Mouse (Mus musculus) liver, adult 2 months (tissue): ENCODE results near the gene Col6a6. TPM values are rescaled to one million over a fixed set of nuclear protein-coding genes. Genes with fewer than 3 reads are reported as not detected.

Experiments
- DNase-seq: peaks from one replicate; pipeline ENCODE4 v3.0.0-alpha.2; 2011; ENCODE audit warnings: low read depth, low spot score; ENCODE audit errors: extremely low read depth
- H3K27ac ChIP-seq: fragments of 200-500 bp; replicated peaks from 2 replicates; pipeline ENCODE4 v1.5.1; 2012; ENCODE audit warnings: low read depth, mild to moderate bottlenecking, control low read depth, inconsistent platforms, low read length; ENCODE audit not compliant: insufficient read depth
- H3K27me3 ChIP-seq: fragments of 200-500 bp; 2 replicates; pipeline ENCODE4 v1.6.1; 2012; ENCODE audit warnings: mild to moderate bottlenecking, moderate library complexity, low read length, inconsistent platforms; ENCODE audit not compliant: control insufficient read depth, insufficient read depth
- H3K36me3 ChIP-seq: fragments of 200-500 bp; 2 replicates; pipeline ENCODE4 v1.6.1; 2012; ENCODE audit warnings: low read length, inconsistent platforms; ENCODE audit not compliant: control insufficient read depth, insufficient read depth
- H3K4me1 ChIP-seq: fragments of 200-500 bp; 2 replicates; pipeline ENCODE4 v1.6.1; 2011; ENCODE audit warnings: low read length; ENCODE audit not compliant: control insufficient read depth, insufficient read depth
- H3K4me3 ChIP-seq: fragments of 200-500 bp; 2 replicates; pipeline ENCODE4 v1.5.1; 2011; ENCODE audit warnings: low read depth, mild to moderate bottlenecking, control low read depth, low read length, moderate library complexity; ENCODE audit not compliant: insufficient read depth
- H3K79me2 ChIP-seq: fragments of 200-500 bp; 2 replicates; pipeline ENCODE4 v1.6.1; 2012; ENCODE audit warnings: inconsistent platforms, mild to moderate bottlenecking, low read length, moderate library complexity; ENCODE audit not compliant: control insufficient read depth, insufficient read depth
- H3K9ac ChIP-seq: fragments of 200-500 bp; 2 replicates; pipeline ENCODE4 v1.6.1; 2012; ENCODE audit warnings: low read depth, mild to moderate bottlenecking, control low read depth, inconsistent platforms, low read length
- CTCF ChIP-seq: fragments of 200-500 bp; IDR thresholded peaks from 2 replicates; pipeline ENCODE4 v1.5.1; 2011; ENCODE audit warnings: low read depth, low read length, control low read depth
- POLR2A ChIP-seq: fragments of 200-500 bp; IDR thresholded peaks from 2 replicates; pipeline ENCODE4 v1.6.1; 2011; ENCODE audit warnings: low read length, control low read depth; ENCODE audit not compliant: insufficient read depth; ENCODE audit errors: extremely low read depth
- WGBS: fragments of 180-500 bp; shearing (Covaris S2); methylation state at CpG from one replicate; pipeline ENCODE4 v1.1.7; 2018; 5-methylcytosine and 5-hydroxymethylcytosine counted together
- polyA plus RNA-seq: library from polyadenylated mRNA; depleted of rRNA; stranded (reverse); fragments of >200 nt; gene quantifications from 2 replicates; pipeline ENCODE4 v1.2.3, GENCODE M21; 2012
- total RNA-seq: library from RNA; depleted of rRNA; stranded (reverse); fragments of >200 nt; gene quantifications from 2 replicates; pipeline ENCODE4 v1.2.3, GENCODE M21; 2014

Col6a6 gene
- total and polyA plus RNA-seq, 2 experiments: 0.06 to 0.09 TPM

DNA sequence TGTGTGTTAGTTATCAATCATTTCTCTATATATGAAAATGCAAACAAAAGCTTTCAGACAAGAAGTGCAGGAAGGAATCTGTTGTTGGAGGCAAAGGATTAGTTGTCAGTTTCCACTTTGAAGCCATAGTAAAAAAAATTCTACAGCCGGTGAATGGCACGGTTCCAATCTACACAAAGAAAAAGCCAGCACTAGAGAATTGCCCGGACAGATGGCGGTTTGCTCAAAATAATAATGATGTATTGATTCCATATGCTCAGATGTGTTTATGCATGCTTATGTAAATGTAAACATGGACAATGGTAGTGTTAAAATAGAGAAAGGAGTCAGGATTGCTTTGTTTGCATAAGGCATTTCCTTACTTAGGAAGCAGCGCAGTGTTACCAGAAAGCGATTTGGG lies 31.8 kb downstream of the Col6a6 start:
- Histone ChIP-seq H3K27ac (no peak overlapping the region), H3K9ac (no peak overlapping the region), H3K79me2 (no peaks in the 10 kb centered on the region), H3K4me1 (no peaks in the 10 kb centered on the region), H3K4me3 (no peak overlapping the region), H3K36me3 (no peaks in the 10 kb centered on the region), H3K27me3 (no peaks in the 10 kb centered on the region)
- WGBS: 65% methylated on average over 6 of the region's 6 CpGs
- DNase-seq: no peak
- TF ChIP-seq CTCF (no peak), POLR2A (no peak)

DNA sequence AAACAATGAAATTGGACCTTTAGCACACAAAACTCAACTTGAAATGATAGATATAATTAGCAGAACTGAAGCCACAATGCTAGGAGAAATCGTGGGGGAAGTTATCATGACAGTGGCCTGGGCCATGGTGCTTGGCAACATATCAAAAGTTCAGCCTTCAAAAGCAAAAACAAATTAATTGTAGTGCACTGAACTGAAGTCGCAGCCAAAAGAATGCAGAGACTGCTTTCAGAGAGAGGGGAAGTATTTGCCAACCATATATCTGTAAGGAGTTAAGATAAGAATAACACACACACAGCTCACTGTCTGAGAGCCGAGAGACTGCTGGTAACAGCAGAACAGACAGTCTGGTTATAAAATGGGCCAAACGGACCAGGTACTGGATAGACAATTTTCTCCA lies 33.0 kb downstream of the Col6a6 start:
- DNase-seq: no peak
- 42% methylated on average over 4 of the region's 4 CpGs for WGBS

DNA sequence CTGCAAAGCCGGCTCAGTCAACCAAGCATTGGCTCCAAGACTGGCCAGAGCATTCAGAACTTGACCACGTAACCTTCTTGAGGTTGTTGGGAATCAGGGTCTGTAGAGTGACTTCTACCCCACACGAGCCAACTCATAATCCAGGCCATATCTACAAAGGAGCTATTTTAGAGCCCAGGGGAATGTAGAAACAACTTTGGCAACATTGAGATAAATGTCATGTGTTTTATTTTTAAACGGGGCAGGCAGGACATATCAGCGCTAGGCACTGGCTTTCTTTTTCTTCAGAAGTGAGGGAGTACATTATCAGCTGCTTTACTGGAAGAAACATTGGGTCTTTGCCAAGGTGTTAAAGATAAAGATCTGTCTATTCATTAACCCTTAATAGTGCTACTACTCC lies 36.1 kb downstream of the Col6a6 start:
- Histone ChIP-seq H3K27ac (no peak overlapping the region), H3K4me1 (no peaks in the 10 kb centered on the region), H3K36me3 (no peaks in the 10 kb centered on the region), H3K79me2 (no peaks in the 10 kb centered on the region), H3K4me3 (no peak overlapping the region), H3K27me3 (peaks cover 3% of the 10 kb centered on the region; the same call in 1 of the 2 replicates), H3K9ac (no peak overlapping the region)
- no peak for TF ChIP-seq CTCF
- no peak for TF ChIP-seq POLR2A
- no peak for DNase-seq
- 58% methylated on average over 5 of the region's 5 CpGs for WGBS

More for the DNA sequence above, 33.0 kb downstream of the Col6a6 start:
- Histone ChIP-seq H3K4me3 (no peak overlapping the region), H3K27ac (no peak overlapping the region), H3K27me3 (no peaks in the 10 kb centered on the region), H3K9ac (no peak overlapping the region), H3K4me1 (no peaks in the 10 kb centered on the region), H3K79me2 (no peaks in the 10 kb centered on the region), H3K36me3 (no peaks in the 10 kb centered on the region)
- TF ChIP-seq CTCF (no peak), POLR2A (no peak)

DNA sequence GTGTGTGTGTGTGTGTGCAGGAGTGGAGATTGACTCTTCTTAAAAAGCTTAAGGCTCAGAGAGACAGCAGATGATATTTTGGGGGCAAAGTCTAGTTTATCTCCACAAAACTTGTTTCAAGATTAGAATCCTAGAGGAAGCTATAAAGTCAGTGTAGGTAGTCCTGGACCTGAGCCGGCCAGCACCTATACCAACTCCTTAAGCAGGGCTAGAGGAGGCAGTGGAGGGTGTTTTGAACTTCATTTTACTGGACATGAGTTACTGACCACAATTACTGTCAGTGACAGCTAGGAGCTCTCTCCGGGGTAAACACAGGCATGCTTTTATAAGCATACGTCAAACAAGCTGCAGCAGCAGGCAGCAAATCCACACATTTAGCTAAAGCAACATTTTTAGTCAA lies 39.8 kb downstream of the Col6a6 start:
- 75% methylated on average over 3 of the region's 3 CpGs for WGBS
- TF ChIP-seq CTCF: no peak
- TF ChIP-seq POLR2A: no peak
- no peak overlapping the region for H3K9ac ChIP-seq

DNA sequence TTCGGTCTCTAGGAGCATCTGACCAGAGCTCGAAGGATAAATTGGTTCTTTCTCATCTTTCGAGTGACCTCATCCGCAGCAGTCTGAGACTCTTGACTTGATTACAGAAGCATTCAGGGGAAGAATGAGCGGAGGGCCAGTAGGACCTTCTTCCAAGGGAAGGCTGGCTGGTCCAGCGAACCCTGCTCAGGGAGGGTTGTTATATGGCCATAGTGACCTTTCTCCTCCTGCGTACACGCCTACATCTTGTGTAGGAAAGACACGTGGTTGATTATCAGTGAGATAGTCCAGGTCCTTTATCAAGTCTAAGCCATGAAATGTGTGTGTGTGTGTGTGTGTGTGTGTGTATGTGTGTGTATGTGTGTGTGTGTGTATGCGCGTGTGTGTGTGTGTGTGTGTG lies 40.2 kb downstream of the Col6a6 start:
- Histone ChIP-seq H3K79me2 (no peaks in the 10 kb centered on the region), H3K4me1 (no peaks in the 10 kb centered on the region), H3K27me3 (peaks cover 3% of the 10 kb centered on the region; the same call in 1 of the 2 replicates), H3K4me3 (no peak overlapping the region), H3K27ac (no peak overlapping the region), H3K9ac (no peak overlapping the region), H3K36me3 (no peaks in the 10 kb centered on the region)
- TF ChIP-seq CTCF (no peak), POLR2A (no peak)
- 82% methylated on average over 11 of the region's 11 CpGs for WGBS
- no peak for DNase-seq

More for the DNA sequence above, 39.8 kb downstream of the Col6a6 start:
- Histone ChIP-seq H3K36me3 (no peaks in the 10 kb centered on the region), H3K4me1 (no peaks in the 10 kb centered on the region), H3K79me2 (no peaks in the 10 kb centered on the region), H3K4me3 (no peak overlapping the region), H3K27me3 (peaks cover 3% of the 10 kb centered on the region; the same call in 1 of the 2 replicates), H3K27ac (no peak overlapping the region)
- no peak for DNase-seq

DNA sequence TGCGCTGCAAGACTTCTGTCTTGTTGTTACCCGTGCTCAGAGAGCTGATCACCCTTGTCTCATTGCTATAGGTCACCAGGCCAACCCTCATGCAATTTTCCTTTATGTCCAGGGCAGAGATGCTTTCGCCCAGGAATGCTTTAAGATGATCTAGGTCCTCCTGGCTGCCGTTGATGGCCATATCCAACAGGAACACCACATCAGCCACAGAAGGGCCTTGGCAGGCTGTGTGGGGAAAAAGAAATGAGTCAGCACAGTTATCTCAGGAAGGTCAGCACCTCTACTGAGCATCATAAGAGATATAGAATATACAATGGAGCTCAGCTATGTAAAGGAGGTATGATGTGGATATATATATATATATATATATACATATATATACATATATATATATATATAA lies 43.9 kb downstream of the Col6a6 start:
- Histone ChIP-seq H3K4me1 (no peaks in the 10 kb centered on the region), H3K27me3 (peaks cover 3% of the 10 kb centered on the region; the same call in 1 of the 2 replicates), H3K79me2 (no peaks in the 10 kb centered on the region), H3K27ac (no peak overlapping the region), H3K36me3 (no peaks in the 10 kb centered on the region), H3K9ac (no peak overlapping the region), H3K4me3 (no peak overlapping the region)
- WGBS: 82% methylated on average over 4 of the region's 4 CpGs
- TF ChIP-seq POLR2A: no peak
- no peak for TF ChIP-seq CTCF
- no peak for DNase-seq
